Mouse (Mus musculus) forebrain, embryonic 13.5 days (tissue): Measurements from ENCODE around the gene Erc2. TPM values are rescaled to one million over a fixed set of nuclear protein-coding genes. Genes with fewer than 3 reads are reported as not detected.

Source experiments
- ATAC-seq: fragments of 200-750 bp; cut with Nextera tagmentation; 2 replicates; pipeline ENCODE4 v1.8.0; 2017
- H3K27ac ChIP-seq: fragments of 300-500 bp; sonication (generic); 2 replicates; pipeline ENCODE4 v1.5.1; 2015; ENCODE audit warnings: inconsistent platforms, mild to moderate bottlenecking, moderate library complexity
- H3K27me3 ChIP-seq: fragments of 300-500 bp; sonication (generic); 2 replicates; pipeline ENCODE4 v1.6.1; 2015; ENCODE audit warnings: mild to moderate bottlenecking, inconsistent platforms
- H3K36me3 ChIP-seq: fragments of 300-500 bp; sonication (generic); 2 replicates; pipeline ENCODE4 v1.6.1; 2015; ENCODE audit warnings: mild to moderate bottlenecking, inconsistent platforms; ENCODE audit not compliant: poor library complexity, severe bottlenecking
- H3K4me1 ChIP-seq: fragments of 300-500 bp; sonication (generic); 2 replicates; pipeline ENCODE4 v1.6.1; 2015; ENCODE audit warnings: inconsistent platforms
- H3K4me2 ChIP-seq: fragments of 300-500 bp; sonication (generic); 2 replicates; pipeline ENCODE4 v1.6.1; 2015; ENCODE audit warnings: inconsistent platforms, mild to moderate bottlenecking, moderate library complexity
- H3K4me3 ChIP-seq: fragments of 300-500 bp; sonication (generic); 2 replicates; pipeline ENCODE4 v1.5.1; 2015; ENCODE audit warnings: mild to moderate bottlenecking, inconsistent platforms
- H3K9ac ChIP-seq: fragments of 300-500 bp; sonication (generic); 2 replicates; pipeline ENCODE4 v1.6.1; 2015; ENCODE audit warnings: mild to moderate bottlenecking, inconsistent platforms
- H3K9me3 ChIP-seq: fragments of 300-500 bp; sonication (generic); replicated peaks from 2 replicates; pipeline ENCODE4 v1.6.1; 2016; ENCODE audit warnings: inconsistent platforms
- WGBS: fragments of 180-500 bp; shearing (Covaris S2); methylation state at CpG from one replicate; pipeline ENCODE4 v1.1.7; 2015; 5-methylcytosine and 5-hydroxymethylcytosine counted together
- polyA plus RNA-seq: library from polyadenylated mRNA; unstranded; fragments of >200 nt; fragmentation: Nextera tagmentation; extraction: Ambion mirVana; gene quantifications from 2 replicates; pipeline ENCODE4 v1.2.1, GENCODE M21; 2015

Erc2 gene
- polyA plus RNA-seq, 1 experiment from 2014 or later = 49.8 TPM

DNA sequence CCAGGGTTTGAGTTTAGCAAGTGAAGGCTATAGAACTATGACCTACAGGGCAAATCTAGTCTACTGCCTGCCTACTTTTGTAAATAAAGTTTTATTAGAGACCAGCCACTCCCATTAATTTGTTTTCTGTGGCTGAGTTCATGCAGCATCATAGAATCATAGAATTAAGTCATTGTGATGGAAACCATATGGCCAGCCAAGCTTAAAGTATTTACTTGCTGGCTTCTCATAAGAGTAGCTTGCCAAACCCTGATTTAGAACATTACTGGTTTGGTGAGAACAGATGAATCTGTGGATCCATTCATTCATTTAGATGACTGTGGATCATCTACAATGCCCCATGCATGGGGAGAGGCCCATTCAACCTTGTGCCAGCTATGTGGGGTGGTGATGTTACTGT is 733.8 kb downstream of the Erc2 start:
- Histone ChIP-seq H3K27me3 (peaks cover 12% of the 10 kb centered on the region; the same call in 1 of the 2 replicates), H3K4me2 (no peak overlapping the region), H3K36me3 (no peaks in the 10 kb centered on the region), H3K27ac (no peak overlapping the region), H3K9ac (no peak overlapping the region), H3K4me3 (no peak overlapping the region), H3K4me1 (no peaks in the 10 kb centered on the region), H3K9me3 (no peaks in the 10 kb centered on the region)
- no peak for ATAC-seq

GRCm38 (mm10) chr14:28359502-28359901 is 737.3 kb downstream of the Erc2 start:
- no peak for ATAC-seq
- no peak overlapping the region for H3K9ac ChIP-seq

DNA sequence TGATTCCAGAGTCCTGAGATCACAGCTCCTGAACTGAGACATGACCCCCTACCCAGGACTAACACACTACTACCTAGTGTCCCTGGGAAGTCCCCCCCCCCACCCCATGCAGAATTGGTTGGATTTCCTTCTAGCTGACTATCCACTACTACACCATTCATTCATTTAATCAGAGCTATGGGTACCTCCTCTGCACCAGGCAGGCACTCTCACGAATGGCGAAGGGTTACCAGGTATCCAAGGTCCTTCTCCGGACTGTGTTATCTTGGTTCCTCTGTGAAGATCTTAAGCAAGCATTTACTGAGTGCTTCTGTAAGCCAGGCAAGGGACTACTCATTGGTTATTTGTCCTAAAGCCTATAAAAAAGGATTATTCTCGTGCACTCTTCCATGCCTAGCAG is 737.8 kb downstream of the Erc2 start:
- 90% methylated on average over 4 of the region's 4 CpGs for WGBS

More at GRCm38 (mm10) chr14:28359502-28359901, 737.3 kb downstream of the Erc2 start:
- H3K36me3 ChIP-seq = no peaks in the 10 kb centered on the region
- H3K27ac ChIP-seq = no peak overlapping the region
- peaks cover 20% of the 10 kb centered on the region; the same call in 1 of the 2 replicates for H3K27me3 ChIP-seq
- no peak overlapping the region for H3K4me2 ChIP-seq
- H3K4me1 ChIP-seq = no peaks in the 10 kb centered on the region
- WGBS = 85% methylated on average over 4 of the region's 4 CpGs
- H3K9me3 ChIP-seq = no peaks in the 10 kb centered on the region
- no peak overlapping the region for H3K4me3 ChIP-seq

GRCm38 (mm10) chr14:28362336-28362735 is 740.1 kb downstream of the Erc2 start:
- Histone ChIP-seq H3K4me2 (no peak overlapping the region), H3K36me3 (no peaks in the 10 kb centered on the region), H3K4me1 (no peaks in the 10 kb centered on the region), H3K4me3 (no peak overlapping the region), H3K27me3 (peaks cover 31% of the 10 kb centered on the region; the same call in 1 of the 2 replicates), H3K9me3 (no peaks in the 10 kb centered on the region), H3K9ac (no peak overlapping the region), H3K27ac (no peak overlapping the region)
- ATAC-seq = no peak
- WGBS = 33% methylated on average over 4 of the region's 4 CpGs

More for the DNA sequence above, 737.8 kb downstream of the Erc2 start:
- H3K27me3 ChIP-seq = peaks cover 21% of the 10 kb centered on the region; the same call in 1 of the 2 replicates
- H3K4me1 ChIP-seq = no peaks in the 10 kb centered on the region
- ATAC-seq = no peak
- no peaks in the 10 kb centered on the region for H3K36me3 ChIP-seq
- H3K9ac ChIP-seq = no peak overlapping the region
- H3K4me2 ChIP-seq = no peak overlapping the region
- H3K4me3 ChIP-seq = no peak overlapping the region
- H3K27ac ChIP-seq = no peak overlapping the region
- no peaks in the 10 kb centered on the region for H3K9me3 ChIP-seq

DNA sequence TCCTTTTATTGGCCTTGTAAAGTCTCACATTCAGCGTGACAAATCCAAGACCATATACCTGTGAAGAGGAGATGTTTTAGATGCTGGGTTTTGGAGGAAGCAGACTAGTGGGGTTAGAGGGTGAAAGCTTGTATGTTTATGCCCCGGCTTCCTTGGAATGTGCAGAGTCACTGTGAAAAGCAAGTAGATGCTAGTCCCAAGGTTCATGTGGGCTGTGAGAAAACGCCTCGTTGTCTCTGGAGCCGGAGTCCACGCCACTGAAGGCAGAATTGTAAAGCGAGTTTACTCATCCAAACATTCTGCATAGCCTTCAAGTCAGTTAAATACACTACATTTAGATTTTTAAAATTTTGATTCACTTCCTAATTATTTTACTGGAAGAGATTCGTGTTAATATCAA is 748.5 kb downstream of the Erc2 start:
- ATAC-seq = no peak
- WGBS = 81% methylated on average over 8 of the region's 8 CpGs
- H3K27me3 ChIP-seq = peaks cover 42% of the 10 kb centered on the region

DNA sequence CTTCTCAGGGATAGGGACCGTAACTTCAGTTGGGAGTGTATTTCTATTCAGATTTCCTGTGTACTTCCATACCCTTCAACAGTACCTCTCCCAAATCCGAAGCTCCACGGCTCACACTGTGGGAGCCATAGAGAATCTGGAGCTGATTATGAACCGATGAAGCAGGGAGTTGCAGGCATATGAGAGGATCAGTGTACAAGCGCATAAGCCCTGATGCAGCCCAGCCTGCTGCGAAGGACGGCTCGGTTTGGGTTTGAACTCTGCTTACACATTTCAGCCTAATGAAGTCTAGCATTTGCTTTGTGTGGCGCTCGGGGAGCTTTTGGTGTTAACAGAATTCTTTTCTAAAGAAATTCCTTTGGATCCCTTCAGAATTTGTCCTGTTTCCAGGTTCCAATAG is 749.4 kb downstream of the Erc2 start:
- no peak overlapping the region for H3K9ac ChIP-seq
- H3K4me3 ChIP-seq = no peak overlapping the region
- no peak overlapping the region for H3K4me2 ChIP-seq
- ATAC-seq = no peak
- peaks cover 18% of the 10 kb centered on the region for H3K4me1 ChIP-seq
- no peak overlapping the region for H3K27ac ChIP-seq
- no peaks in the 10 kb centered on the region for H3K9me3 ChIP-seq
- no peaks in the 10 kb centered on the region for H3K36me3 ChIP-seq
- 86% methylated on average over 10 of the region's 10 CpGs for WGBS
- peaks cover 46% of the 10 kb centered on the region for H3K27me3 ChIP-seq

More for the DNA sequence above, 748.5 kb downstream of the Erc2 start:
- H3K27ac ChIP-seq = no peak overlapping the region
- no peak overlapping the region for H3K4me2 ChIP-seq
- no peaks in the 10 kb centered on the region for H3K36me3 ChIP-seq
- H3K9me3 ChIP-seq = no peaks in the 10 kb centered on the region
- H3K9ac ChIP-seq = no peak overlapping the region
- no peak overlapping the region for H3K4me3 ChIP-seq
- H3K4me1 ChIP-seq = peaks cover 8% of the 10 kb centered on the region

GRCm38 (mm10) chr14:28375642-28376091 is 753.4 kb downstream of the Erc2 start:
- Histone ChIP-seq H3K4me2 (peak overlapping the region; percentile 33), H3K4me3 (no peak overlapping the region), H3K9me3 (no peaks in the 10 kb centered on the region), H3K27ac (no peak overlapping the region), H3K9ac (no peak overlapping the region), H3K4me1 (peaks cover 18% of the 10 kb centered on the region), H3K36me3 (no peaks in the 10 kb centered on the region), H3K27me3 (peaks cover 80% of the 10 kb centered on the region)
- 10% methylated on average over 10 of the region's 10 CpGs for WGBS
- 0 out of 2 replicates have a peak, but pooled peaks have one; percentile 33 for ATAC-seq

DNA sequence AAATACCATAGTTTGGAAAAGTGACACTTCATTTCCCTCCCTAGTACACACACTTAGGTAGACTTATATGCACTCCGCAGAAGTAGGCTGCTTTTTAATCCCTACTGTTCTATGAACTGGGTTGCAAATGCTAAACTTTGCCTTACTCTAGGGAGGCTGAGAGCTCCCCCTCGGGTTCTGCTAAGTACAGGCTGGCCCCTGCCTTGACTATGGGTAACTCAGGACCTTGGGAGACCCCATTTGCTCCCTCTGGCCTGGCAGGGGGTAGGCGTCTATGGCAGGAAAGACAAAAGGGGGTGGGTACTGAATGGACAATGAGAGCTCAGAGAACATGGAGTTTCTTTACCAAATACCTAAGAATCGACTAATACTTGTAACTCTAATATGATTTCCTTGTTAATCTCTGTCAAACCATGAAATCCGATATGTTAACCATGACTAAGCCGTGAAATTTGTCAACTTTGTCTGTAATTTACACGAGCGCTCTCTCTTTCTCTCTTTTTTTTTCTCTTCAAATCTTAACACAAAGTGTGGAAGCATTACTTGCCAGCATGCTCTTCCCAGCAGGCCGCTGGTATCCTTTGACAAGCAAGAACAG is 754.1 kb downstream of the Erc2 start:
- 53% methylated on average over 9 of the region's 9 CpGs for WGBS
- no peak for ATAC-seq
- peaks cover 82% of the 10 kb centered on the region for H3K27me3 ChIP-seq
- H3K27ac ChIP-seq = no peak overlapping the region
- H3K9ac ChIP-seq = no peak overlapping the region
- no peak overlapping the region for H3K4me3 ChIP-seq
- peaks cover 18% of the 10 kb centered on the region for H3K4me1 ChIP-seq
- no peaks in the 10 kb centered on the region for H3K36me3 ChIP-seq
- H3K9me3 ChIP-seq = no peaks in the 10 kb centered on the region
- peak overlapping the region; percentile 33; the same call in 1 of the 2 replicates for H3K4me2 ChIP-seq

GRCm38 (mm10) chr14:28377519-28377918 is 755.3 kb downstream of the Erc2 start:
- Histone ChIP-seq H3K27ac (no peak overlapping the region), H3K4me2 (no peak overlapping the region), H3K4me3 (no peak overlapping the region), H3K36me3 (no peaks in the 10 kb centered on the region), H3K27me3 (peaks cover 75% of the 10 kb centered on the region), H3K4me1 (peaks cover 28% of the 10 kb centered on the region), H3K9ac (no peak overlapping the region), H3K9me3 (no peaks in the 10 kb centered on the region)
- 76% methylated on average over 3 of the region's 3 CpGs for WGBS
- no peak for ATAC-seq

DNA sequence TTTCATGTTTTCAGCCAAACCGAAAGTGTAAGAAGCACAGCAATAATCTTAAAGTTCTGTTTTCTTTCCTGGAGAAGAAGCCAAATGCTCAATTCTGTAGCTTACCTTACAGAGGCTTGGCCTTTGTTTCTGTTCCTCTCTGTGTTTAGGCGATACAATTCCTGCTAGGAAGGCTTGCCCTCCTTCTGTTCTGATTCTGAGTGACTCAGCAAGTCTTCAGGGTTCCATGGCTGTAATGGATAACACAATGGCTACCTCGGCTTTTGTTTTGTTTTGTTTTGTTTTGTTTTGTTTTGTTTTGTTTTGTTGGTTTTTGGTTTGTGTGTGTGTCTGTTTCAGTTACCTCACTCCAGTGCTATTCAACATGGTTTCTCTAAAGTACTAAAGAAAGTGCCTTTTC is 757.9 kb downstream of the Erc2 start:
- Histone ChIP-seq H3K9me3 (no peaks in the 10 kb centered on the region), H3K4me1 (peaks cover 28% of the 10 kb centered on the region), H3K9ac (no peak overlapping the region), H3K4me3 (no peak overlapping the region), H3K27ac (no peak overlapping the region), H3K27me3 (peaks cover 80% of the 10 kb centered on the region), H3K4me2 (no peak overlapping the region), H3K36me3 (no peaks in the 10 kb centered on the region)
- WGBS = 55% methylated on average over 3 of the region's 3 CpGs
- ATAC-seq = no peak

GRCm38 (mm10) chr14:28381801-28382550 is 759.7 kb downstream of the Erc2 start:
- Histone ChIP-seq H3K4me2 (no peak overlapping the region), H3K4me1 (peaks cover 12% of the 10 kb centered on the region; the same call in 1 of the 2 replicates), H3K36me3 (no peaks in the 10 kb centered on the region), H3K9ac (no peak overlapping the region), H3K27ac (no peak overlapping the region), H3K4me3 (no peak overlapping the region), H3K9me3 (no peaks in the 10 kb centered on the region), H3K27me3 (peaks cover 90% of the 10 kb centered on the region)
- 27% methylated on average over 14 of the region's 14 CpGs for WGBS
- peak; percentile 80 for ATAC-seq

DNA sequence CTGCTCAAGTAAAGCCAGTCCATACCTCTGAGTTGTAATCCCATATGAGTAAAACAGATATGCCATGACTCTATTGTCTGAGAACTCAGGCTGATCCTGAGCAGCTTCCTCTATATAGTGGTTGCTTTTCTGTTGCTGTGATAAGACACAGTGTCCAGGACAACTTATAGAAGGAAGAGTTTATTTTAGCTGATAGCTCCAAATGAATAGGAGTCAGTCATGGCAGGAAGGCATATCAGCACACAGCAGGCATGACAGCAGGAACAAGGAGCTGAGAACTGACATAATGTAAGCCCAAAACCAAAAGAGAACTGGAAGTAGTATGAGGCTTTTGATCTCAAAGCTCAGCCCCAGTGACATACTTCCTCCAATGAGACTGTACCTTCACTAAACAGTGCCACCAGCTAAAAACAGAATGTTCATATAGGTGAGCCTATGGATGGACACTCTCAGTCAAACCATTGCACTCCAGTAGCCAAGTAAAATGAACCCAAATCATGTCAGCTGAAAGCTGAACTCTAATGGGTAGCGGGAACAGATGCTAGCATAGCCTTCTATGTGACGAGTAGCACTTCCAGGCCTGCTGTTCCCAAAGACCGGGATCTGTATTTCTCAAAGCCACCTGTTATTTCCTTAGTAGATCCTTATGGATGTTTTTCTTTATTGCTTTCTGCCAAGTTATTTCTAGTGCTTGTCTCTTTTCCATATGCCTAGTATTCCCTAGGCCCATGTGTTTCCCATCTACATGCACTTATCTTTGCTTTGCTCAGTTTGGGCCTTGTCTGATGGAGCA is 764.8 kb downstream of the Erc2 start:
- 88% methylated on average over 3 of the region's 3 CpGs for WGBS
- H3K27me3 ChIP-seq = peaks cover 48% of the 10 kb centered on the region

More for the DNA sequence above, 764.8 kb downstream of the Erc2 start:
- Histone ChIP-seq H3K4me2 (no peak overlapping the region), H3K27ac (no peak overlapping the region), H3K36me3 (no peaks in the 10 kb centered on the region), H3K9ac (no peak overlapping the region), H3K4me1 (peaks cover 8% of the 10 kb centered on the region; the same call in 1 of the 2 replicates), H3K4me3 (no peak overlapping the region), H3K9me3 (no peaks in the 10 kb centered on the region)
- no peak for ATAC-seq
